Mouse (Mus musculus) erythroblast, adult 5-6 weeks (primary cell): ENCODE data around the gene Eef1g. TPM values are rescaled to one million over a fixed set of nuclear protein-coding genes. Genes with fewer than 3 reads are reported as not detected.
A peak's percentile ranks its signal among the peaks of the same experiment; 100 is the strongest.
"Not testable (repeated sequence)": the region's sequence is repeated elsewhere in the genome, so short reads cannot be mapped to it uniquely, and the experiment has no call there.

Source experiments
- ATAC-seq: replicated peaks from 2 replicates; pipeline ENCODE4 v1.8.0; 2016; ENCODE audit warnings: moderate number of reproducible peaks, mild to moderate bottlenecking, moderate TSS enrichment, inconsistent platforms; ENCODE audit not compliant: poor library complexity, low FRiP score, severe bottlenecking
- total RNA-seq, 2 experiments: library from RNA; stranded (forward) in 1 of 2; stranded (reverse) in 1 of 2; fragments of 150-400 nt in 1 of 2; fragments of 200-764, 138-1000 nt in 1 of 2; gene quantifications; 2 replicates each; pipeline versions ENCODE4 v1.2.3 to v1.2.4; 2015 to 2017; ENCODE audit warnings: low replicate concordance in 2 of 2

The Eef1g gene
- total RNA-seq, 2 experiments from 2014 or later: 105 to 213 TPM

DNA sequence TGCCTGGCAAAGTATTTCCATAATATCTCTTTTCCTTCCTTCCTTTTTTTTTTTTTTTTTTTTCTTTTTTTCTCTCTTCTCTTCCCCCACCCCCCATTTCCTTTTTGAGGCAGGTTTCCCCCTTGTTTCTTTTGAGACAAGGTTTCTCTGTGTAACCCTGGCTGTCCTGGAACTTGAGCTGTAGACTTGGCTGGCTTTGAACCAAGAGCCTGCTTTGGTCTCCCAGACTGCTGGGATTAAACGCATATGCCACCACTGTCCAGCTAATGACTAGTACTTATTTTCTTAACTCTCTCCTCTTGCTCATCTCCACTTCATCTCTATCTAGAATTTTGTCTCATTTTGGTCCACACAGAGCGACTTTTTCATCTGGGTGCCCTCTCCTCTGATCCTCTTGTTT is 23.8 kb upstream of the Eef1g start:
- ATAC-seq: no peak

DNA sequence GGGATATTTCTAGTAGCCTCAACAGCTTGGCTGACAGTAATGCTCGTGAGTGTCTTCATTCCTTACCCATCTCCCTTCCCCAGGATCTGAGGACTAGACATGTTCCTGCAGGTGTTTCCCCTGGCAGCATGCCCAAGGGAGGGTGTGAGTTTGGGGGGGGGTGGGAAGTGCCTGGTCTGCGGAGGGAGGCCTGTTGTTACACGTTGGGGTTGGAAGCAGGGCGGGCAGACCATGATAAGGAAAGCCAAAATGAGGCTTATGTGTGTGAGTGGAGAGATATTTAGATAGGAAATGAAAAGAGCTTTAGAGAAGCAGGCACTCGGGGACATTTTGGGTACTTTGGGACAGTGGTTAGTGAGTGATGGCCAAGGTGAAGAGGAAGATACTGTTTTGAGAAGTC is 22.8 kb upstream of the Eef1g start:
- no peak for ATAC-seq

DNA sequence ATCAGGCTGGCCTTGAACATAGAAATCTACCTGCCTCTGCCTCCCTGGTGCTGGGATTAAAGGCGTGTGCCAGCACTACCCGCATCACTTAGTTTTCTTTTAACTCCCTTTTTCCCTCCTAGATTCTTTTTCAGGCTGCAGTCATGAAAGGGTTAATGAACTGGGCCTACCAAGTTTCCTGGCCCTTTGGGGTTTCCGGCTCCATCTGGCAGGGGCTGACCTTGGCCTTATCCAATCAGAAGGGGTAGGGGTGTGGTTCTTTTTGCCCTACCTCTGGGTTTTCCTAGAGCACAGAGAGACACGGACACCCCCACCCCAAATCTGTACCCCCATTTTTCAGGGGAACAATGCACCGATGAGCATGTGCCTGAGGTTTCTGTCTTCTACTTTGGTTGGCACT is 22.1 kb upstream of the Eef1g start:
- ATAC-seq: no peak

DNA sequence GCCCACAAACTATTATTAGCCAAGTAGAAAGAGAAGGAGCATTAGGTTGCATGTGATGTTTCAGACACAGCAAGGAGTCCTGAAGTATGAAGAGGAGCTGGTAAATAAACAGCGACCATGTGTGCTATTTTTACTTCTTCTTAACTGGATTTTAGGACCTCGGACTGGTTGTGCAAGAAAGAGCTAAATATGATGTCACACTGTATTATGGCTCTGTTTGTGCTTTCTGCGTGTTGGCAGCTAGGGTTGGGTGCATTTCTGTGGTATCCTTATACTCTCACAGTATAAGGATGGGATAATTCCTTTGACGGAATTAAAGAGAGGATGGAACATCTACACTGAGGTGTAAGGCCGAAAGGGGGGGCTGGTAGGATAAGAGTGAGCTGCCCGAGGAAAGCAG is 21.6 kb upstream of the Eef1g start:
- ATAC-seq: no peak

DNA sequence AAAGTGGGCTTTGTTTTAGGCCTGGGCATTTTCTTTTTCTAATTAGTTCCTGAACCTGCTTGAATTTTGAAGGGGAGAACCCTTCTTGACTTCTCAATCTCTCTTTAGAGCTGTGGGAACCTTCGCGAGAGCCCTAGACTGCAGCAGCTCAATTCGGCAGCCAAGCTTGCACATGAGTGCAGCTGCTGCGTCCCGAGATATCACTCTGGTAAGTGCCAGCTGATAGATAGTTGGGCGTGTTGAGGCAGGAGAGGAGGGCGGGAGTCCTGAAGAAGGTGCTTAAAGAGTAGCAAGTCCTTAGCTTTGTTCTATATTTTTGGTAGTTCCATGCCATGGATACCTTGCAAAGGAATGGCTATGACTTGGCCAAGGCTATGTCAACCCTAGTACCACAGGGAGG is 19.9 kb upstream of the Eef1g start:
- peak; percentile 78 for ATAC-seq

DNA sequence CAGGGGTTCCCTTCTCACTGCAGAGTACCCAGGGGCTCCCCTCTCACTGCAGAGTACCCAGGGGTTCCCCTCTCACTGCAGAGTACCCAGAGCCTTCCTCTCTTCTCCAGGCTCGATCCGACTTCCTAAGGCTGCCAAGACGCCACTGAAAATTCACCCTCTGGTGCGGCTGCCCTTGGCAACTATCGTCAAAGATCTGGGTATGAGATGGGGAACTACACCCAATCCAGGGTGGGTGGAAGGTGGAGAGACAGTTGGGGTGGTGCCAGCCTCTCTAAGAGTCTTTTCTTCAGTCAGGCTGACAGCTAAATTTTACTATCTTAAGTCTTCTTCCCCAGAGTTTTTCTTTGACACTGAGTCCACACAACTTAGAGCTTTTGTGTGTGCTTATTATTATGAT is 16.7 kb upstream of the Eef1g start:
- no peak for ATAC-seq

DNA sequence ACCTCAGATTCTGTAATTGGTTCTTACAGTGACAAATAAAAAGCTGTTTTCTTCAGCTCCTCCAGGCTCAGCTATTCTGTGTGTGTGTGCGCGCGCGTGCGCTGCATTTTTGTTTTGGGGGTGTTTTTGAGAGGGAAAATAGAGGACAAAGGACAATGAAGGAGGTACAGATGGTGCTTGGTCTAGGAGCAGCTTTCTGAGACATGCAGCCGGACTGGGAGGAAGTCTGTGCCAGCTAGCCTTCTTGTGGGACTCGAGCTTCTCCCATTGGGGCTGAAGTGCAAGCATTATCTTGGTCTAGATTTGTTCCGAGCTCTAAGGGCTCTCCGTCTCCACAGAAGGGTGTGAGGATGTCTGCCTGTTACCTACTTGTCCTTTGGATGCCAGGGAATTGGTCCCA is 14.6 kb upstream of the Eef1g start:
- ATAC-seq: no peak

DNA sequence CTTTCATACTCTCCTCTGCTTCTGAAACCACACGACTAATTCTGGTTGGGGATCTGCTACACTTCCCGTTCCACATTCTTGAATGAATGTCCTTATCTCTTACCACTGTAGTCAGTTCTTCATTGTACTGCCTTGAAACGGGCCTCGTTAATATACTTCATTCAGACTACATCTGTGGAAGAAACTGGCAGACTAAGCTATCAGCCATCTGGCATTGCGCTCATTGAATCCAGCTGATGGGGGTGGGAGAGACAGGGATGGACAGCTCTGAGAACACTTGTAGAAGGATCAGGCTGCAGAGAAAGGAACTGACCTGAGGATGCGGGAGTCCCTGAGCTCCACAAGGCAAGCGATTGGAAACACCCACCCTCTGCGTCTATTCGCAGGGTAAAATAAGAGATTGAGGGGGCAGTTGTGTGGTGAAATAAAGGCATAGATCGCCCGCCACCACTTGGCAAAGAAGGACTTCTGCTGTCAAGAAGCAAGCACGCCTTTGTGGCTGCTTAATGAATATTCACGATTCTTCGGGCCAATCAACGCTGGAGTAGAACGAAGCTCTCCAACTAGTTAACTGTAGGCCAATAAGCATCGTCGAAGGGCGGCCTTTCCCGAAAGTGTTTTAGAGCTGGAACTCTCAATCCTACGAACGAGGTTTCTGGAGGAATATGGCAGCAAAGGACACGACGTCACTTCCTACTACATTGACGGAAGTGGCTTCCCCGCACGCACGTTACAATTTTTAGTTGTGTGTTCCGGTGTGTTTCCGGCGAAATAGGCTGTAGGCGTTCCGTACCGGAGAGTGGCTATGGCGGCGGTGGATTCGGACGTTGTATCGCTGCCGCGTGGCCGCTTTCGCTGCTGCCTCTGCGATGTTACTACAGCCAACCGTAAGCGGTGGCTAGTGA is 13.5 kb upstream of the Eef1g start, which contains the start of gene Tut1:
TSS of gene Tut1 (plus strand) at position 713 of the 905 bp plus-strand sequence.
- ATAC-seq: peak; percentile 97

DNA sequence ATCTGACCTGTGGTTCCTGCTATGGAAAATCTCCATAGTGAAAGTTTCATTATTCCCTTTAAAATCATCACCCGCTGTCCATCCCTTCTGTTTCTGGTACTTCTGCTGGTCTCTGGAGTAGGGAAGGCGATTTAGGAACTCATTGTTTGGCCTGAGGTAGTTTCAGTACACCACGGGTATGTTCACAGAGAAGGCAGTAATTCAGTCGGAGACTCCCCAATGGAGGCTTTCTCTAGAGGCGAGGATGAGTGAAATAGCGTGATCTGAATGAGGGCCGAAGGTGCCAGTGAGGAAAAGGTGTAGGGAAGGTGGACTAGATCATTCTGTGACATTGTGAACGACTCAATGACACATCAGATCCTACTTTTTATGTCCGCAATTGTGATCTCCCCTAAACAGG is 12.7 kb upstream of the Eef1g start:
- ATAC-seq: no peak

DNA sequence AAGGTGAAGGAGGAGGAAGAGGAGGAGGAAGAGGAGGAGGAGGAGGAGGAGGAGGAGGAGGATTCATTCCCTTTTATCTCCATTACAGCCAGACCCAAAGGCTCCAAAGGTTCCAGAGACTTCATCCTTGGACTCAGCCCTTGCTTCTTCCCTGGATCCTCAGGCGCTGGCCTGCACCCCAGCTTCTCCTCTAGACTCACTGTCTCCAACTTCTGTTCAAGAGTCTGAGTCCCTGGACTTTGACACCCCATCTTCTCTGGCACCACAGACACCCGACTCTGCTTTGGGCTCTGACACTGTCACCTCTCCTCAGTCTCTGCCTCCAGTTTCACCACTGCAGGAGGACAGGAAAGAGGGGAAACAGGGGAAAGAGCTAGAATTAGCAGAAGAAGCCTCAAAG is 4.6 kb upstream of the Eef1g start:
- no peak for ATAC-seq

DNA sequence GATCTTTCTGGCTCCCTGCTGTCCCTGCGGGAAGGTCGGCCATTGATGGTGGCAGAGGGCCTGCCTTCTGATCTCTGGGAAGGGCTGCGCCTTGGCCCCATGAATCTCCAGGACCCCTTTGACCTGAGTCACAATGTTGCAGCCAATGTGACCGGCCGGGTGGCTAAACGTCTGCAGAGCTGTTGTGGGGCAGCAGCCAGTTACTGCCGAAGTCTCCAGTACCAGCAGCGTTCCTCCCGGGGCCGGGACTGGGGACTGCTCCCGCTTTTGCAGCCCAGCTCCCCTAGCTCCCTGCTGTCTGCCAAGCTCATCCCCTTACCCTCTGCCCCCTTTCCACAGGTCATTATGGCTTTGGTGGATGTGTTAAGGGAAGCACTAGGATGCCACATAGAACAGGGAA is 1.8 kb upstream of the Eef1g start:
- ATAC-seq: no peak

DNA sequence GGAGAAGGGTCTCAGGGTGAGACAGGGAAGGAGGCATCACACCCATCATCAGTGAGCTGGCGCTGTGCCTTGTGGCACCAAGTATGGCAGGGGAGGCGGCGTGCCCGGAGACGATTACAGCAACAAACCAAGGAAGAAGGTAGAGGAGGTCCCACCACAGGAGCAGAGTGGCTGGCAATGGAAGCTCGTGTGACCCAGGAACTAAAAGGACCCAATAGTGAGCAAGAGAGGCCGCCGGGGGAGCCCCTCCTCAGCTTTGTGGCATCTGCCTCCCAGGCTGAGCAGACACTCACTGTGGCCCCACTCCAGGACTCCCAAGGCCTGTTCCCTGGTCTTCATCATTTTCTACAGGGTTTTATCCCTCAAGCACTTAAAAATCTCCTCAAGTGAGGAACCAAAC is 1.1 kb upstream of the Eef1g start:
- no peak for ATAC-seq

DNA sequence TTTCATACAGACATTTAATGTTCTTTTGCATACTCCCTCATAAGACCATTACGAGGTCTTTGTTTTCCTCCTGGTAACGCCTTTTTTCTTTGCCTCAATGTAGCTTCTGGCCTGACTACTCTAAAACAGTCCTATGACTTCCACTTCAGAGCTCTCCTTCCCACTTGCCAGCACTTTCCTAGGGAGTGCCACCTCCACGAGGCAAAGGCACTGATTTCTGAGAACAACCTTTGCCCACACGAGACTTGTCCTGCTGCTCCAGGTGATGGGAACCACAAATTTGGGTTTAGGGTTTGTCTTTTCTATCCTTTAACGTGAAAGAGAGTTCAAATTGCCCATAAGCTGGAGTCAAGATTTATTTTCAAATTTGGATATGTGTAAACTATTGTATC is 647 bp upstream of the Eef1g start:
- peak; percentile 10 for ATAC-seq

DNA sequence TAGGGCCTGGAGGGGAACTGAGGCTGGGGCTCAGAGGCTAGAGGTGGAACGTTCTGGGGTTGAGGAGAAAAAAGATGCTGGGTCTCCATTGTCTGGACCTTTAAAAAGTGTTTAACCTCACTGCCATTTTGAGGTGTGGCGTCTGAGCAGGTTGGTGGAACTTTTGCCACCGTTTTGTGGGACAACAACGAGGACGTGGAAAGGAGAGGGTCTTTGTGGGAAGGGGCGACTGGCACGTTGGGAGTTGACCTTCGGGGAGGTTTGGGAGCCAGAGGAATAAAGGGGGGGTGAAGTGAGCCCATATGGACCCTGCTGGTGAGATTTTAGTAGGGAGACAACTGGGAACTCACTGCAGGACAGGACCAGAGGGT is 517 bp downstream of the Eef1g start:
- ATAC-seq: no peak

DNA sequence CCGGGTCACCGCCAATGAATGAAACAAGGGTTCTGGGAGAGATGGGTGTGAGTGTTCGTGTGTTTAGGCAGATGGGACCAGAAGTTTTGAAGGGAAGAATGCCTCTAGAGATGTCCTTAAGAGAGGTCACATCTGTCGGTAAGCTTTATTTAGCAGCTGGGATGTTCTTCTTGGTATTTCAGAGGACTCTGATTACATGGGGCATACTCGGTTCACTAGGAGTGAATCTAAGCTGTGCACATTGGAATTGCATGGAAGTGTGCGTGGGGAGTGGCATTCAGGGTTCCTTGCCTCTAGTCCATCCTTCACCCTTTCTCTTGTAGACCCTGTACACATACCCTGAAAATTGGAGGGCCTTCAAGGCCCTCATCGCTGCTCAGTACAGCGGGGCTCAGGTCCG is 1.1 kb downstream of the Eef1g start:
- ATAC-seq: no peak

DNA sequence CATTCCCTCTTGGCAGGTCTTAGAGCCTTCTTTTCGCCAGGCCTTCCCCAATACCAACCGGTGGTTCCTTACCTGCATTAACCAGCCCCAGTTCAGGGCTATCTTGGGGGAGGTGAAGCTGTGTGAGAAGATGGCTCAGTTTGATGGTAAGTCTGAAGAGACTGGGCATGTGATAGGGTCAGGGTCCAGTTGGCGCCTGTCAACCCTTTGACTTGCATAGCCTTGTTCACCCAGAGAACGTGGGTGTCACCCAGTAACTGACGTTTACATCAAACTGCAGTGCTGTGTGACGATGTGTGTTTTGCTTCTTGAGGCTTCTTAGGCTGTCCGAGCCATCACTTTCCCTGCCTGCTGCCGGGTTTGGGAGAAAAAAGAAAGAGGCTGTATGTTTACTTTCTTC is 5.7 kb downstream of the Eef1g start:
- ATAC-seq: not testable (repeated sequence)

DNA sequence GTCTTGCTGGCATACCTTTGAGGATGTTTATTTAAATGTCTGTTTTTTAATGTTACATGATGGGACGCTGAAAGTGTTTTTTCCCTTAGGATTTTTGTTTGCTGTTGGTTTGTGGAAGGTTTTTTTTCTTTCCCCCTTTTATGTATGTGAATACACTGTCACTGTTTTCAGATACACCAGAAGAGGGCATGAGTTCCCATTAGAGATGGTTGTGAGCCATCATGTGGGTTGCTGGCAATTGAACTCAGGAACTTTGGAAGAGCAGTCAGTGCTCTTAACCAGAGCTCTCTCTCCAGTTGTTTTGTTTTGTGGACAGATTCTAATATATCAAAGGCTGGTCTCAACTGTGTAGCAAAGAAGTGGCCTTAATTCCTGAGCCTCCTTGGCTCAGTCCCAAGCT is 7.8 kb downstream of the Eef1g start:
- no peak for ATAC-seq

DNA sequence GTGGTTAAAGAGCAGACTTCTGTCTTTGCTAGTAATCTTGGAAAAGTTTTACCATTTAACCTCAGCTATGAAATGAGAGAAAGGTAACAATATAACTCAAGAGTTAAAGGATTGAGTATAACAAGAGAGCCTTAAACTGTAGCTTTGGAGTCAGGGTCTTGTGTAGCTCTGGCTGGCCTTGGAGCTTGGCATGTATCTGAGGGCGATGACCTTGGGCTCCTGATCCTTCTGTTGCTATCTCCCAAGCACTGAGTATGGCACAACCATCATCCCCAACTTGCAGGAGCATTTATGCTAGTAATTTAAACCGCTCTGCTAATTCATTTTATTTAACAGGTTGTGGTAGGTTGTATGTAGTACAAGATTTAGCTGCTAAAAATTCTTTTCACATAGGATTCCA is 8.7 kb downstream of the Eef1g start:
- no peak for ATAC-seq

DNA sequence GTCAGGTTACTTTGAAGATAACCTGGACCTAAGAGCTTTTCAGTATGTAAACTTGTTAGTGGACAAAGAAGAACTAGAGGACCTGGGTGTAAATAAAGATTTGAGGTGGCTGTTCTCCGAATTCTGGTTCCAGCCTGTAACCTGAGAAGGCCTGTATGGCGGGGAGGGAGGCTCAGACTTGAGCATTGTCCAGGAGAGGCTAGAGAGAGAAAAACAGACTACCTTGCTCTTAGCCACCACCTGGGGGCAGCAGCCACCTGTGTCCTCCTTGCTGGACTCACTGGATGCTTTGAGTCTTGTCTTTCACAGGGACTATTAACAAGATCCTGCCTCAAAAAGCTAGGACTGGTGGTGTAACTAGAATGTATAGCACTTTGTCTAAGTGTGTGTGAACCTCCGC is 9.7 kb downstream of the Eef1g start:
- peak; percentile 76 for ATAC-seq

DNA sequence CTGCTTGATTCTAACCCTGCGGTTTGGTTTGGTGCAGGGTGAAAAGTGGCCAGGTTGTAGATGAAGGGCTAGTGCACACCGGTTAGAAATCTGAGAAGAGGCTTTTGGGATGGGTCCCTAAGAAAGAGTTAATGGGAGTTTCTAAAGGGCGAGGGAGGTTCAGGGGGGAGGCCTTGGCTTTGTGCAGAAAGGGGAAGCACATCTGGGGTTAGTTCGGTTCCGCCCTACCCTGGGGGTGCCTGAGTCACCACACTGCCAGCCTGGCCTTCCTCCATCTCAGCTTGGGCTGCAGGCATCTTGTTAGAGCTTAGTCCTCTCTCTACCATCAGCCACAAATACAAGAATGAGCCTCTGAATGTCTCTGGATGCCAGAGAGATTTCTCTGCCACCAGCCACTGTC is 13.9 kb downstream of the Eef1g start:
- ATAC-seq: no peak

DNA sequence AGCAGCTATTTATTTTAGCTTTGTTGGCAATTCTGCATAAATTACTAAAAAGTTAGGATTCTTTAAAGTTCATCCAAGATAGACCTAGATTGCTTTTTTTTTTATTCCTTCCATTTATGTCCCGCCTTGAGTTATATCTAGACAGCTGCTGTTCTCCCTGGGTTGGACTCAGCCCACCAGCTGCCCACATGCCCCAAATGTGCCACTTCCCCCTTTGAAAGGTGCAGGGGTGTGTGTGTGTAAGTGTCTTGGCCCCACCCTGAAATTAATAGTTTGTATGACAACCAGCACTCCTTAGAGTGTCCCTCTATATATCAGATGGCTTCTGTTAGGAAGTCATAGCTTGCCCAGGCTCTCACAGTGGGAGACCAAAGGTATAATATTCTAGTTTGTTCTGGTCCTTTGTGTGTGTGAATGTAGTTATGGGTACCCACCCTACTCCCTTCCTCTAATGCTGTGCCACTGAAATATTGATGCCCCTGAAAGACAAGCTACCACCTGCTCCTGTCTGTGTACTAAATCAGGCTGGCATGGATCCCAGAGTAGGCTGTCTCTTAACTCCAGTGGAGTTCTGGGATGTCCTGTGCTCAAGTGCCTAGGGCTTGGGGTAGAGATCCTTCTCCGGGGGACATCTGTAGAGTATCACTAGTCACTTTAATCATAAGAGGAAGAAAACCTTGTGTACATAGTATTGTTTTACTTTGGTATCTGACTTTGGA is 14.8 kb downstream of the Eef1g start:
- no peak for ATAC-seq
